Comparison of ENCODE assay signal across 21 mouse cellular contexts in the genomic region with DNA sequence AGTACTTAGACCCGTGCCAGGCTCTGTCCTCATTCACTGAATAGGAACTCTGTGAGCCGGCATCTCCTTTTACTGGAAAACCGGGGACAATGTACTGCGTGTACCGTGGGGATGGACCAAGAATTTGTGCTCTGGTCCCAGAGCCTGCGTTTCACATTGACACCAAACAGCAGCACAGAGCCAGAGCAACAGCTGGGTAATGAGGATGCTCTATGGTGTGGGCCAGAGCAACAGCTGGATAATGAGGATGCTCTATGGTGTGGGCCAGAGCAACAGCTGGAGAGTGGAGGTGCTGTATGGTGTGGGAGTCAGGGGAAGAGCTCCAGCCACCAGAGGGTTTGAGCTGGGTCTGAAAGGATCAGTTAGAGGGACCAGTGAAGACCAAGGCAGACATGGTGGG.
DNase-seq lines count a peak whose midpoint lies in the region; ATAC-seq and TF ChIP-seq lines count a peak whose summit lies in the region.
"Had no signal": no experiment of that assay in that cellular context is flagged by ENCODE, and none has a peak within 500 bp of the region (broad histone marks: within the 10 kb centered on the region; RNA-seq: fewer than 3 reads in every experiment).

No protein-coding gene starts in this region.

- peak; percentile 75 for ATAC-seq in hindbrain, postnatal 0 days
- ATAC-seq in hindbrain, embryonic 13.5 days (ENCODE audit: low FRiP score), result no peak
- ATAC-seq in neural tube, embryonic 15.5 days (ENCODE audit: low FRiP score), result 0 out of 2 replicates have a peak, but pooled peaks have one; percentile 45
- peak; percentile 77; the same call in 1 of the 2 replicates for ATAC-seq in stomach, embryonic 15.5 days (ENCODE audit: insufficient read depth, low FRiP score, low read depth)
- no peak for ATAC-seq in monocyte, adult 5-6 weeks (replicated peaks; ENCODE audit: insufficient number of reproducible peaks, low FRiP score, low TSS enrichment, poor library complexity, severe bottlenecking)
- ATAC-seq: CD4-positive, CD25-positive, alpha-beta regulatory T cell, adult 4 months; forebrain, embryonic 16.5 days; midbrain, embryonic 13.5 days had no signal

- H3K36me3 ChIP-seq in hindbrain, postnatal 0 days (ENCODE audit: insufficient read depth, low read length), result no peaks in the 10 kb centered on the region
- H3K36me3 ChIP-seq in hindbrain, embryonic 13.5 days, result no peaks in the 10 kb centered on the region
- no peaks in the 10 kb centered on the region for H3K36me3 ChIP-seq in neural tube, embryonic 15.5 days
- H3K36me3 ChIP-seq in stomach, embryonic 15.5 days, result no peaks in the 10 kb centered on the region
- H3K36me3 ChIP-seq: hindbrain, embryonic 10.5 days; limb, embryonic 13.5 days; liver, embryonic 15.5 days; midbrain, embryonic 13.5 days had no signal

- peaks cover 11% of the 10 kb centered on the region; the same call in 1 of the 2 replicates for H3K4me1 ChIP-seq in hindbrain, postnatal 0 days (ENCODE audit: insufficient read depth, low read length)
- peaks cover 13% of the 10 kb centered on the region for H3K4me1 ChIP-seq in hindbrain, embryonic 13.5 days (replicated peaks)
- H3K4me1 ChIP-seq in neural tube, embryonic 15.5 days, result no peaks in the 10 kb centered on the region; the same call in 1 of the 2 replicates
- H3K4me1 ChIP-seq in stomach, embryonic 15.5 days, result peaks cover 15% of the 10 kb centered on the region
- H3K4me1 ChIP-seq: liver, embryonic 15.5 days had no signal

- no peak overlapping the region for H3K4me2 ChIP-seq in hindbrain, postnatal 0 days (ENCODE audit: low read depth, low read length)
- H3K4me2 ChIP-seq in hindbrain, embryonic 13.5 days, result no peak overlapping the region
- H3K4me2 ChIP-seq in neural tube, embryonic 15.5 days, result no peak overlapping the region
- no peak overlapping the region for H3K4me2 ChIP-seq in stomach, embryonic 15.5 days
- H3K4me2 ChIP-seq: limb, embryonic 13.5 days; liver, embryonic 15.5 days; midbrain, embryonic 13.5 days had no signal

- H3K9ac ChIP-seq in hindbrain, postnatal 0 days (replicated peaks; ENCODE audit: low read length), result no peak overlapping the region
- no peak overlapping the region for H3K9ac ChIP-seq in hindbrain, embryonic 13.5 days
- no peak overlapping the region for H3K9ac ChIP-seq in neural tube, embryonic 15.5 days (replicated peaks)
- H3K9ac ChIP-seq in stomach, embryonic 15.5 days, result no peak overlapping the region
- H3K9ac ChIP-seq: limb, embryonic 13.5 days; liver, embryonic 15.5 days; midbrain, embryonic 13.5 days had no signal

- WGBS in hindbrain, postnatal 0 days, result 67% methylated on average over 6 of the region's 6 CpGs
- 88% methylated on average over 6 of the region's 6 CpGs for WGBS in hindbrain, embryonic 13.5 days
- whole genome bisulfite sequencing in neural tube, embryonic 15.5 days, result 68% methylated on average over 6 of the region's 6 CpGs
- 77% methylated on average over 6 of the region's 6 CpGs for WGBS in stomach, embryonic 15.5 days

- no peak for TF ChIP-seq CTCF in hindbrain, postnatal 0 days (IDR thresholded peaks at IDR 0.05; ENCODE audit: low read depth)

- no peaks in the 10 kb centered on the region for H3K9me3 ChIP-seq in hindbrain, postnatal 0 days (ENCODE audit: low read length)
- H3K9me3 ChIP-seq in hindbrain, embryonic 13.5 days, result no peaks in the 10 kb centered on the region
- no peaks in the 10 kb centered on the region for H3K9me3 ChIP-seq in neural tube, embryonic 15.5 days (replicated peaks)
- H3K9me3 ChIP-seq in stomach, embryonic 15.5 days, result no peaks in the 10 kb centered on the region
- H3K9me3 ChIP-seq: limb, embryonic 13.5 days; liver, embryonic 15.5 days; midbrain, embryonic 13.5 days had no signal

- H3K4me3 ChIP-seq in hindbrain, postnatal 0 days (ENCODE audit: low read length), result no peak overlapping the region
- no peak overlapping the region for H3K4me3 ChIP-seq in hindbrain, embryonic 13.5 days
- no peak overlapping the region for H3K4me3 ChIP-seq in neural tube, embryonic 15.5 days (replicated peaks)
- H3K4me3 ChIP-seq in stomach, embryonic 15.5 days (replicated peaks), result no peak overlapping the region
- H3K4me3 ChIP-seq: hindbrain, embryonic 10.5 days; limb, embryonic 13.5 days; liver, embryonic 15.5 days; midbrain, embryonic 13.5 days had no signal

- H3K27me3 ChIP-seq in hindbrain, postnatal 0 days (ENCODE audit: insufficient read depth, low read length), result no peaks in the 10 kb centered on the region
- H3K27me3 ChIP-seq in hindbrain, embryonic 13.5 days, result 0 out of 2 replicates have a peak, but pooled peaks cover 3% of the 10 kb centered on the region
- H3K27me3 ChIP-seq in neural tube, embryonic 15.5 days (replicated peaks), result no peaks in the 10 kb centered on the region
- H3K27me3 ChIP-seq in stomach, embryonic 15.5 days (replicated peaks), result no peaks in the 10 kb centered on the region
- H3K27me3 ChIP-seq: limb, embryonic 13.5 days; liver, embryonic 15.5 days; midbrain, embryonic 13.5 days had no signal

- DNase-seq in hindbrain, postnatal 0 days (ENCODE audit: low spot score), result no peak
- no peak for DNase-seq in neural tube, embryonic 10.5 days (ENCODE audit: extremely low spot score, low spot score)
- DNase-seq in heart, postnatal 36 days, result peak; percentile 23 to 39
- DNase-seq in right cerebral cortex, adult 2 months (ENCODE audit: low spot score in 2 of 2), result no peak
- DNase-seq: adrenal gland, postnatal 10 days; cerebellum, postnatal 10 days; gastrocnemius, postnatal 10 days; kidney, adult 2 months; right cerebral cortex, postnatal 14 days; thymus, postnatal 36 days had no signal

- H3K27ac ChIP-seq in hindbrain, postnatal 0 days, result peak overlapping the region; percentile 58; the same call in 1 of the 2 replicates
- H3K27ac ChIP-seq in hindbrain, embryonic 13.5 days, result no peak overlapping the region
- no peak overlapping the region for H3K27ac ChIP-seq in neural tube, embryonic 15.5 days (replicated peaks)
- H3K27ac ChIP-seq in stomach, embryonic 15.5 days, result peak overlapping the region; percentile 66; the same call in 1 of the 2 replicates
- H3K27ac ChIP-seq: hindbrain, embryonic 10.5 days; limb, embryonic 13.5 days; liver, embryonic 15.5 days; macrophage; midbrain, embryonic 13.5 days had no signal

- intact Hi-C loops in heart, postnatal 36 days (cut with DNase I), result no loop called here

Comparison
In these comparisons a context has a peak if more than half of its experiments do, and no peak if none do; other contexts are left out.
1. ATAC-seq: peak in hindbrain, postnatal 0 days (single experiment), neural tube, embryonic 15.5 days (single experiment) and stomach, embryonic 15.5 days (single experiment); none in hindbrain, embryonic 13.5 days (single experiment) and monocyte, adult 5-6 weeks (single experiment).
2. H3K27ac ChIP-seq: peak in hindbrain, postnatal 0 days (single experiment) and stomach, embryonic 15.5 days (single experiment); none in hindbrain, embryonic 13.5 days (single experiment) and neural tube, embryonic 15.5 days (single experiment).
3. DNase-seq: peak in heart, postnatal 36 days (2 of 2); none in hindbrain, postnatal 0 days (single experiment), neural tube, embryonic 10.5 days (single experiment) and right cerebral cortex, adult 2 months (0 of 2).